Mouse (Mus musculus): ENCODE measurements around the gene Zdhhc20. TPM values are rescaled to one million over a fixed set of nuclear protein-coding genes. Genes with fewer than 3 reads are reported as not detected.

Gene Zdhhc20
- total and polyA plus RNA-seq, 2 experiments from 2014 or later, result 18.6 to 34.6 TPM

DNA sequence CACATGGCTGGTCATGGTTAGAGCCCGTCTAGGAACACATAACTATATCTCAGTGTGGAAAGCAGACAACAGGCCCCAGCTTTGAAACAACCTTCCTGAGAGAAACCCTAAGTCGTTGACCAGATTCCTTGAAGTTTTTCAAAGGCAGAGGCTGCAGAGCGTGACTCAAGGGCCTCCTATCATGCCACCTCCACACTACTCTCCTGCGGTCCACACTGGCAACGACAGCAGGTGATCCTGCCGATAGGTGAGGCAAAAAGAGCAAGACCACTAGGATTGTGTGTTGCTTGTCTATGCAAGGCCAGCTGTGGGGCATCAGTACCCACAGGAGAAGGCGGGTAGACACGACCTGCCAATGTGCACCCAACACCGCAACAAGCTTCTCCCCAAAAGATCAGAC is 100.3 kb downstream of the Zdhhc20 start:
- Histone ChIP-seq H3K4me3 (ENCODE audit: low read length) (no peak overlapping the region), H3K36me3 (ENCODE audit: insufficient read depth, low read length) (no peaks in the 10 kb centered on the region), H3K9ac (replicated peaks; ENCODE audit: low read length) (no peak overlapping the region), H3K4me2 (ENCODE audit: low read depth, low read length) (no peak overlapping the region), H3K27me3 (ENCODE audit: insufficient read depth, low read length) (no peaks in the 10 kb centered on the region), H3K9me3 (ENCODE audit: low read length) (no peaks in the 10 kb centered on the region), H3K4me1 (ENCODE audit: insufficient read depth, low read length) (no peaks in the 10 kb centered on the region), H3K27ac (no peak overlapping the region)
- no peak for ATAC-seq
- no peak for TF ChIP-seq CTCF (IDR thresholded peaks at IDR 0.05; ENCODE audit: low read depth)
- DNase-seq (ENCODE audit: low spot score), result no peak
- WGBS, result 92% methylated on average over 9 of the region's 9 CpGs

DNA sequence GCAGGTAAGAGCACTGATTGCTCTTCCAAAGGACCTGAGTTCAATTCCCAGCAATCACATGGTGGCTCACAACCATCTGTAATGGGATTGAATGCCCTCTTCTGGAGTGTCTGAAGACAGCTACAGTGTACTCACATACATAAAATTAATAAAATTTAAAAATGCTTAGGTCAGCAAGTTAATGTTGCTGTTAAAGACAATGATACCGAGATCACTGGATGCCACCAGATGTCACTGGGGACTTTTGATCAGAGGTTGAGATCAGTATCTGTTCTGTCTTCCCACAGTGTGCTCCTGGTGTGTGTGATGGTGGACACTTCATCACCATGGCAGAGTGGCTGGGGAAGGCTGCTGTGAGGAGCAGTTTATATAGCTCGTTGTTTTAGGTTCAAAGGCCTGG is 100.8 kb downstream of the Zdhhc20 start:
- Histone ChIP-seq H3K9ac (replicated peaks; ENCODE audit: low read length) (no peak overlapping the region), H3K27ac (no peak overlapping the region), H3K9me3 (ENCODE audit: low read length) (no peaks in the 10 kb centered on the region), H3K27me3 (ENCODE audit: insufficient read depth, low read length) (no peaks in the 10 kb centered on the region), H3K4me2 (ENCODE audit: low read depth, low read length) (no peak overlapping the region), H3K4me1 (ENCODE audit: insufficient read depth, low read length) (no peaks in the 10 kb centered on the region), H3K4me3 (ENCODE audit: low read length) (no peak overlapping the region), H3K36me3 (ENCODE audit: insufficient read depth, low read length) (no peaks in the 10 kb centered on the region)
- WGBS, result 80% methylated on average over 2 of the region's 2 CpGs
- TF ChIP-seq CTCF (IDR thresholded peaks at IDR 0.05; ENCODE audit: low read depth), result no peak
- ATAC-seq (no peak), DNase-seq (ENCODE audit: low spot score) (no peak)

GRCm38 (mm10) chr14:57787406-57787805 is 102.7 kb downstream of the Zdhhc20 start:
- Histone ChIP-seq H3K4me1 (ENCODE audit: insufficient read depth, low read length) (no peaks in the 10 kb centered on the region), H3K36me3 (ENCODE audit: insufficient read depth, low read length) (no peaks in the 10 kb centered on the region), H3K27me3 (ENCODE audit: insufficient read depth, low read length) (no peaks in the 10 kb centered on the region), H3K9ac (replicated peaks; ENCODE audit: low read length) (no peak overlapping the region), H3K4me3 (ENCODE audit: low read length) (no peak overlapping the region), H3K4me2 (ENCODE audit: low read depth, low read length) (no peak overlapping the region), H3K9me3 (ENCODE audit: low read length) (no peaks in the 10 kb centered on the region), H3K27ac (no peak overlapping the region)
- ATAC-seq (no peak), DNase-seq (ENCODE audit: low spot score) (no peak)
- TF ChIP-seq CTCF (IDR thresholded peaks at IDR 0.05; ENCODE audit: low read depth), result no peak
- WGBS, result 63% methylated on average over 4 of the region's 4 CpGs

Small RNAs within 50 kb of the gene (microRNA-seq; reads per million reads assigned to microRNA genes)
- 0.72 to 0.88 reads per million in 2 experiments for gene Mir3077

Other genes with a start within 250 kb of the Zdhhc20 start
- gene Xpo4, start 224.8 kb downstream of the Zdhhc20 start, total RNA-seq (2014; rRNA removed), result 10.1 and 13.3 TPM in 2 replicates
- gene Xpo4, start 224.8 kb downstream of the Zdhhc20 start, polyA plus RNA-seq (2015; fragmentation: Nextera tagmentation; extraction: Ambion mirVana), result 11.9 and 12.4 TPM in 2 replicates
- gene Gm49361, start 144.2 kb downstream of the Zdhhc20 start, total RNA-seq (2014; rRNA removed), result 0.16 and 6.4 TPM in 2 replicates
- gene Gm49361, start 144.2 kb downstream of the Zdhhc20 start, polyA plus RNA-seq (2015; fragmentation: Nextera tagmentation; extraction: Ambion mirVana), result not detected in 2 replicates
- 6.4 and 14.1 TPM in 2 replicates for gene Lats2, start 131.9 kb downstream of the Zdhhc20 start, total RNA-seq (2014; rRNA removed)
- gene Lats2, start 131.9 kb downstream of the Zdhhc20 start, polyA plus RNA-seq (2015; fragmentation: Nextera tagmentation; extraction: Ambion mirVana), result 5.8 and 6.2 TPM in 2 replicates
- gene Sap18, start 92.1 kb downstream of the Zdhhc20 start, total RNA-seq (2014; rRNA removed), result 12.7 and 40.4 TPM in 2 replicates
- gene Sap18, start 92.1 kb downstream of the Zdhhc20 start, polyA plus RNA-seq (2015; fragmentation: Nextera tagmentation; extraction: Ambion mirVana), result 32.5 and 36.4 TPM in 2 replicates
- 8.3 and 8.9 TPM in 2 replicates for gene Ska3, start 64.1 kb downstream of the Zdhhc20 start, total RNA-seq (2014; rRNA removed)
- 6.6 and 9.2 TPM in 2 replicates for gene Ska3, start 64.1 kb downstream of the Zdhhc20 start, polyA plus RNA-seq (2015; fragmentation: Nextera tagmentation; extraction: Ambion mirVana)
- 73.8 and 89.8 TPM in 2 replicates for gene Mrpl57, start 64.0 kb downstream of the Zdhhc20 start, total RNA-seq (2014; rRNA removed)
- gene Mrpl57, start 64.0 kb downstream of the Zdhhc20 start, polyA plus RNA-seq (2015; fragmentation: Nextera tagmentation; extraction: Ambion mirVana), result 209 and 216 TPM in 2 replicates
- gene Micu2, start 109.0 kb upstream of the Zdhhc20 start, total RNA-seq (2014; rRNA removed), result 42.1 and 43.5 TPM in 2 replicates
- gene Micu2, start 109.0 kb upstream of the Zdhhc20 start, polyA plus RNA-seq (2015; fragmentation: Nextera tagmentation; extraction: Ambion mirVana), result 69.1 and 70.9 TPM in 2 replicates
- 10.8 and 12.4 TPM in 2 replicates for gene Fgf9, start 180.3 kb upstream of the Zdhhc20 start, total RNA-seq (2014; rRNA removed)
- 24.2 and 25.9 TPM in 2 replicates for gene Fgf9, start 180.3 kb upstream of the Zdhhc20 start, polyA plus RNA-seq (2015; fragmentation: Nextera tagmentation; extraction: Ambion mirVana)

Data from hindbrain, postnatal 0 days (tissue).